Mouse (Mus musculus): ENCODE measurements around the gene Zfp709. TPM values are rescaled to one million over a fixed set of nuclear protein-coding genes. Genes with fewer than 3 reads are reported as not detected.

The Zfp709 gene
- 1.6 TPM for polyA plus RNA-seq (2015; fragmentation: Illumina TruSeq; extraction: RNeasy Lipid Tissue Mini Kit (QIAGEN cat#74804); ENCODE audit: insufficient read depth, low read depth, low replicate concordance)

GRCm38 (mm10) chr8:71881618-71882274 is at the start of gene Zfp709:
Gene Zfp709 (plus strand): TSS chr8:71882019.

GRCm38 (mm10) chr8:71908309-71909261 is 26.8 kb downstream of the Zfp709 start, which contains the start of the genes Zfp882 and Zfp617:
Gene Zfp882 (plus strand): TSS chr8:71908608.
Gene Zfp617 (plus strand): TSS chr8:71908635.

Other genes starting within 250 kb of the Zfp709 start
- 2.6 TPM for gene Unc13a, start 210.3 kb upstream of the Zfp709 start, polyA plus RNA-seq (2015; fragmentation: Illumina TruSeq; extraction: RNeasy Lipid Tissue Mini Kit (QIAGEN cat#74804); ENCODE audit: insufficient read depth, low read depth, low replicate concordance)
- gene Jak3, start 205.7 kb upstream of the Zfp709 start, polyA plus RNA-seq (2015; fragmentation: Illumina TruSeq; extraction: RNeasy Lipid Tissue Mini Kit (QIAGEN cat#74804); ENCODE audit: insufficient read depth, low read depth, low replicate concordance): 4.8 TPM
- not detected for gene Insl3, start 192.8 kb upstream of the Zfp709 start, polyA plus RNA-seq (2015; fragmentation: Illumina TruSeq; extraction: RNeasy Lipid Tissue Mini Kit (QIAGEN cat#74804); ENCODE audit: insufficient read depth, low read depth, low replicate concordance)
- gene B3gnt3, start 180.2 kb upstream of the Zfp709 start, polyA plus RNA-seq (2015; fragmentation: Illumina TruSeq; extraction: RNeasy Lipid Tissue Mini Kit (QIAGEN cat#74804); ENCODE audit: insufficient read depth, low read depth, low replicate concordance): 2.7 TPM
- gene Fcho1, start 156.3 kb upstream of the Zfp709 start, polyA plus RNA-seq (2015; fragmentation: Illumina TruSeq; extraction: RNeasy Lipid Tissue Mini Kit (QIAGEN cat#74804); ENCODE audit: insufficient read depth, low read depth, low replicate concordance): 0.92 TPM
- gene Zfp882, start 26.6 kb downstream of the Zfp709 start, polyA plus RNA-seq (2015; fragmentation: Illumina TruSeq; extraction: RNeasy Lipid Tissue Mini Kit (QIAGEN cat#74804); ENCODE audit: insufficient read depth, low read depth, low replicate concordance): 1.1 TPM
- gene Zfp617, start 26.6 kb downstream of the Zfp709 start, polyA plus RNA-seq (2015; fragmentation: Illumina TruSeq; extraction: RNeasy Lipid Tissue Mini Kit (QIAGEN cat#74804); ENCODE audit: insufficient read depth, low read depth, low replicate concordance): 3.9 TPM
- 1.7 TPM for gene Zfp961, start 69.0 kb downstream of the Zfp709 start, polyA plus RNA-seq (2015; fragmentation: Illumina TruSeq; extraction: RNeasy Lipid Tissue Mini Kit (QIAGEN cat#74804); ENCODE audit: insufficient read depth, low read depth, low replicate concordance)
- 0.76 TPM for gene Cyp4f18, start 127.6 kb downstream of the Zfp709 start, polyA plus RNA-seq (2015; fragmentation: Illumina TruSeq; extraction: RNeasy Lipid Tissue Mini Kit (QIAGEN cat#74804); ENCODE audit: insufficient read depth, low read depth, low replicate concordance)
- gene Olfr372, start 159.2 kb downstream of the Zfp709 start, polyA plus RNA-seq (2015; fragmentation: Illumina TruSeq; extraction: RNeasy Lipid Tissue Mini Kit (QIAGEN cat#74804); ENCODE audit: insufficient read depth, low read depth, low replicate concordance): not detected
- not detected for gene Olfr373, start 201.2 kb downstream of the Zfp709 start, polyA plus RNA-seq (2015; fragmentation: Illumina TruSeq; extraction: RNeasy Lipid Tissue Mini Kit (QIAGEN cat#74804); ENCODE audit: insufficient read depth, low read depth, low replicate concordance)
- not detected for gene Olfr374, start 225.0 kb downstream of the Zfp709 start, polyA plus RNA-seq (2015; fragmentation: Illumina TruSeq; extraction: RNeasy Lipid Tissue Mini Kit (QIAGEN cat#74804); ENCODE audit: insufficient read depth, low read depth, low replicate concordance)